Mouse (Mus musculus): ENCODE results near the gene Fmod. TPM values are rescaled to one million over a fixed set of nuclear protein-coding genes. Genes with fewer than 3 reads are reported as not detected.

Fmod gene
- polyA plus RNA-seq, 1 experiment from 2014 or later: 5.7 TPM

DNA sequence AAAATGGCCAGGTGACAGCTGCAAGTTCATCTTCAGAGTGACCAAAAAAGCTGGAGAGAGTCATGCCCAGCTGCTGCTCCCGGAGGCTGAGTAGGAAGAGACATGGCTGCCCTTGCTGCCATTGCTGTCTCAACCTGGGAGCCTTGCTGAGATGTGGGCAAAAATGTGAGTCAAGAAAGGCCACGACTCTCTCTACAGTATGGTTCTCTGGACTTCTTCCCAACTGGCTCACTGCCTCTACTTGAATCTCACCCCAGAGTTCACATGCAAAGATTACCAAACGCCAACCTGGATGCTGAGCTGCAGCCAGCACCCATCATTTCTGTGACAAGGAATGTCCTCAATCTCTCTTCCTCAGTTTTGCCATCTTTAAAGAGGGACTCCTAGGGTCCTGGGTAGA lies 47.1 kb downstream of the Fmod start:
- DNase-seq (ENCODE audit: low spot score, missing footprints) (no peak), ATAC-seq (ENCODE audit: low FRiP score) (no peak)
- Histone ChIP-seq H3K36me3 (ENCODE audit: control insufficient read depth, insufficient read depth, low read length) (no peaks in the 10 kb centered on the region), H3K4me1 (ENCODE audit: control insufficient read depth, insufficient read depth, low read length) (peaks cover 25% of the 10 kb centered on the region), H3K27me3 (ENCODE audit: control insufficient read depth, insufficient read depth, low read length) (no peaks in the 10 kb centered on the region), H3K27ac (ENCODE audit: low read depth, low read length) (no peak overlapping the region), H3K9ac (ENCODE audit: low read length) (no peak overlapping the region), H3K4me3 (ENCODE audit: low read depth, low read length) (no peak overlapping the region), H3K9me3 (ENCODE audit: control insufficient read depth, low read length) (no peaks in the 10 kb centered on the region), H3K4me2 (no peak overlapping the region)
- WGBS: 91% methylated on average over 3 of the region's 3 CpGs

DNA sequence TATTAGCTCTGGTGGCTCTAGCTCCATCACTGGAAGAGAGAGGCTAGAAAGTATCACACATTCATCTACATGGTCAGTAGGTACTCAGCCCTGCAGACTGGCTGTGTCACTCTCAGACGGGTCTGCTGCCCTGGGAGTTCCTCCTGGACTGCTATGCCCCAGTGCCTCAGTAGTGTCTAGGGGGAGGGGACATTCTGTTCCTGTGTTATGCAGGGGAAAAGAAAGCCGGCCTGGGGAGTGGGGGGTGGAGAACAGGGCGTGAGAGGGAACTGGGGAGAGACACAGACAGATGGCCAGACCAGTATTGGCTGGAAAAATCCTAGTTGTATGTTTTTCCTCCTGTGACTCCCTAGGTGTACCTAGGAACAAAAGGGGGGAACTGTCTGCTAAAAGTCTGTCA lies 49.0 kb downstream of the Fmod start:
- no peaks in the 10 kb centered on the region for H3K27me3 ChIP-seq (ENCODE audit: control insufficient read depth, insufficient read depth, low read length)
- WGBS: 10% methylated on average over 3 of the region's 3 CpGs
- peak; percentile 63; the same call in 1 of the 2 replicates for ATAC-seq (ENCODE audit: low FRiP score)
- peak overlapping the region; percentile 12; the same call in 1 of the 2 replicates for H3K27ac ChIP-seq (ENCODE audit: low read depth, low read length)
- H3K36me3 ChIP-seq (ENCODE audit: control insufficient read depth, insufficient read depth, low read length): no peaks in the 10 kb centered on the region
- H3K4me2 ChIP-seq: no peak overlapping the region
- no peaks in the 10 kb centered on the region for H3K9me3 ChIP-seq (ENCODE audit: control insufficient read depth, low read length)
- peaks cover 17% of the 10 kb centered on the region for H3K4me1 ChIP-seq (ENCODE audit: control insufficient read depth, insufficient read depth, low read length)
- no peak for DNase-seq (ENCODE audit: low spot score, missing footprints)
- peak overlapping the region; percentile 39 for H3K9ac ChIP-seq (ENCODE audit: low read length)
- no peak overlapping the region for H3K4me3 ChIP-seq (ENCODE audit: low read depth, low read length)

DNA sequence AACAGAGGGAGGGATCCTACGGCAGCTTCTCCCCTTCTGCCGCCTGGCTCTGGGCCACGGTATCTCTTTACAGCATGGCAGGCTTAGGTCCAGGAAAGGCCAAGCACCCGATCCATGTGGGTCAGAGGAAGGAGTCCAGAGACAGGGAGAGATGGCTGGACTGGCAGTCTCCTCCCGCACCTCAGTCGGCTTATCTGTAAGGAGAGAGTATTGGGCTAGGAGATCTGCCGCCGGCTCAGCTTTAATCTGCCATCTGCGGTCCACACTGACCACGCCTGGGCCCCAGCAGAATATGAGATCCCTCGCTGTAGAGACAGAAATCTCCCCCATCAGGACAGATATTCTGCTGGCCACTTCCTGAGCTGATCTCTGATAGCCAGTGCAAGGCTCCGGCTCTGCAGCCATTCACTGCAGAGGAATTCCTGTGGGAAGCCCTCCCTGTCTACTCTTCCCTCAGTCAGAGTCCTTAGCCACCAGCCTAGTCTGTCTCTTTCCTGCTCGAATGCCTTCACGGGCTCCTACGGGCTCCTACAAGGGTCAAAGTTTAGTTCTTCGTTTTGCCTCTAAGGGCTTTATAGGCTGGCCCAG lies 49.9 kb downstream of the Fmod start:
- H3K27ac ChIP-seq (ENCODE audit: low read depth, low read length): 0 out of 2 replicates have a peak overlapping the region, but pooled peaks have one; percentile 12
- H3K9me3 ChIP-seq (ENCODE audit: control insufficient read depth, low read length): no peaks in the 10 kb centered on the region
- peaks cover 17% of the 10 kb centered on the region for H3K4me1 ChIP-seq (ENCODE audit: control insufficient read depth, insufficient read depth, low read length)
- no peak overlapping the region for H3K4me3 ChIP-seq (ENCODE audit: low read depth, low read length)
- ATAC-seq (ENCODE audit: low FRiP score) (0 out of 2 replicates have a peak, but pooled peaks have one; percentile 30), DNase-seq (ENCODE audit: low spot score, missing footprints) (no peak)
- WGBS: 50% methylated on average over 16 of the region's 16 CpGs
- peak overlapping the region; percentile 39; the same call in 1 of the 2 replicates for H3K9ac ChIP-seq (ENCODE audit: low read length)
- peak overlapping the region; percentile 2; the same call in 1 of the 2 replicates for H3K4me2 ChIP-seq
- no peaks in the 10 kb centered on the region for H3K36me3 ChIP-seq (ENCODE audit: control insufficient read depth, insufficient read depth, low read length)
- H3K27me3 ChIP-seq (ENCODE audit: control insufficient read depth, insufficient read depth, low read length): no peaks in the 10 kb centered on the region

DNA sequence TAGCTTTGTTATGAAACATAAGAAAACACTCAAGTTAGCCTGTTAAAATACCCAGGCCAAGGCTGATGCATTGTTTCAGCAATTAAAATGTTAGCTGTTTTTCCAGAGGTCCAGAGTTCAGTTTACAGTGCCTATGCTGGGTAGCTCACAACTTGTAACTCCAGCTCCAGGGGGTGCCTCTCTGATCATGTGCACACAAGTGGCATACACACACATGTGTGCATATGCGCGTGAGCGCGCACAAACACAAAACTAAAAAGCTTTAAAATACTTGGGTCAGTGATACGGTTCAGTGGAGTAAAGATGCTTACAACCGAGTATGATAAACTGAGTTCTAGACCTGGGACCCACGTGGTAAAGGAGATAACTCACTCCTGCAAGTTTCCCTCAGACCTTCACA lies 52.0 kb downstream of the Fmod start:
- 91% methylated on average over 7 of the region's 7 CpGs for WGBS
- no peaks in the 10 kb centered on the region for H3K27me3 ChIP-seq (ENCODE audit: control insufficient read depth, insufficient read depth, low read length)
- no peak for ATAC-seq (ENCODE audit: low FRiP score)

DNA sequence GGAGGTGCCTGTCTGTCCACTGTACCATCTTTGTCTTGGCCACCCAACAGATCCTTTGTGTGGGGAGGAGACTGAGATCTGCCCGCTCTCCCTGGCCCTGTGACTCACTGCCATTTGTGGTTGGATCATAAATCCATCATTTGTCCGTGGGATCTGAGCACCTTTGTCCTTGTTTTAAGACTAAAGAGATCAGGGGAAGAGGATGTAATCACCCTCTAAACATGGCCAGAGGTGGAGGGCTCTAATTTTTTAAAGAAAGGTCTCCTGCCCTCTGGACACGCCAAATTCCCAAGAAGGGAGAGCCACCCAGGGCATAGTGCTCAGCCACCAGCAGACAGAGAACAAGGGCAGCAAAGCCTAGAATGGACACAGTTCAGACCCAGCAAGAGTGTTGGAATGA lies 54.8 kb downstream of the Fmod start:
- 84% methylated on average over 3 of the region's 3 CpGs for WGBS
- H3K9ac ChIP-seq (ENCODE audit: low read length): no peak overlapping the region
- no peaks in the 10 kb centered on the region for H3K9me3 ChIP-seq (ENCODE audit: control insufficient read depth, low read length)
- H3K36me3 ChIP-seq (ENCODE audit: control insufficient read depth, insufficient read depth, low read length): no peaks in the 10 kb centered on the region
- no peak for DNase-seq (ENCODE audit: low spot score, missing footprints)
- H3K4me3 ChIP-seq (ENCODE audit: low read depth, low read length): no peak overlapping the region
- H3K4me1 ChIP-seq (ENCODE audit: control insufficient read depth, insufficient read depth, low read length): peaks cover 20% of the 10 kb centered on the region
- H3K27ac ChIP-seq (ENCODE audit: low read depth, low read length): no peak overlapping the region
- H3K27me3 ChIP-seq (ENCODE audit: control insufficient read depth, insufficient read depth, low read length): no peaks in the 10 kb centered on the region
- H3K4me2 ChIP-seq: no peak overlapping the region
- no peak for ATAC-seq (ENCODE audit: low FRiP score)

More for the DNA sequence above, 52.0 kb downstream of the Fmod start:
- Histone ChIP-seq H3K36me3 (ENCODE audit: control insufficient read depth, insufficient read depth, low read length) (no peaks in the 10 kb centered on the region), H3K9ac (ENCODE audit: low read length) (no peak overlapping the region), H3K4me3 (ENCODE audit: low read depth, low read length) (no peak overlapping the region), H3K27ac (ENCODE audit: low read depth, low read length) (no peak overlapping the region), H3K4me1 (ENCODE audit: control insufficient read depth, insufficient read depth, low read length) (peaks cover 29% of the 10 kb centered on the region), H3K4me2 (no peak overlapping the region), H3K9me3 (ENCODE audit: control insufficient read depth, low read length) (no peaks in the 10 kb centered on the region)
- no peak for DNase-seq (ENCODE audit: low spot score, missing footprints)

DNA sequence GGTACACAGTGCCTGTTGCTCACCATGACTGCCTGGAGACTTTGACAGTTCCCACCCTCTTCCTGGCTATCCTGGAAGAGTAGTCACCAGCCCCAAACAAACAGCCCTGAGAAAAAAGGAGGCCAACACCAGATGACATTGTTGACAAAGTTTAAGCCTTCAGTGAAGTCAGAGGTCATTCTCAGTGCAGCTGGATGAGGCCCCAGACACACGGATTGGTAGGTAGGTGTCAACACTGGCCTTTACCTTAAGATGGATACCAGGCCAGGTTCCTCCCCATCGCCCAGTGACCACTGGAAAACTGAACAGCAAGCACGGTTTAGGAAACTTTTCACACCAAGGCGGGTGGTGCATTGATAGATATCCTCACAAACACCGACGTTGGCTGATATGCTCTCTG lies 55.3 kb downstream of the Fmod start:
- no peaks in the 10 kb centered on the region for H3K36me3 ChIP-seq (ENCODE audit: control insufficient read depth, insufficient read depth, low read length)
- H3K9ac ChIP-seq (ENCODE audit: low read length): peak overlapping the region; percentile 73
- DNase-seq (ENCODE audit: low spot score, missing footprints) (no peak), ATAC-seq (ENCODE audit: low FRiP score) (peak; percentile 3; the same call in 1 of the 2 replicates)
- H3K4me2 ChIP-seq: peak overlapping the region; percentile 79
- H3K27ac ChIP-seq (ENCODE audit: low read depth, low read length): peak overlapping the region; percentile 69
- peaks cover 16% of the 10 kb centered on the region for H3K4me1 ChIP-seq (ENCODE audit: control insufficient read depth, insufficient read depth, low read length)
- H3K4me3 ChIP-seq (ENCODE audit: low read depth, low read length): peak overlapping the region; percentile 38
- no peaks in the 10 kb centered on the region for H3K27me3 ChIP-seq (ENCODE audit: control insufficient read depth, insufficient read depth, low read length)
- WGBS: 35% methylated on average over 6 of the region's 6 CpGs
- H3K9me3 ChIP-seq (ENCODE audit: control insufficient read depth, low read length): no peaks in the 10 kb centered on the region

DNA sequence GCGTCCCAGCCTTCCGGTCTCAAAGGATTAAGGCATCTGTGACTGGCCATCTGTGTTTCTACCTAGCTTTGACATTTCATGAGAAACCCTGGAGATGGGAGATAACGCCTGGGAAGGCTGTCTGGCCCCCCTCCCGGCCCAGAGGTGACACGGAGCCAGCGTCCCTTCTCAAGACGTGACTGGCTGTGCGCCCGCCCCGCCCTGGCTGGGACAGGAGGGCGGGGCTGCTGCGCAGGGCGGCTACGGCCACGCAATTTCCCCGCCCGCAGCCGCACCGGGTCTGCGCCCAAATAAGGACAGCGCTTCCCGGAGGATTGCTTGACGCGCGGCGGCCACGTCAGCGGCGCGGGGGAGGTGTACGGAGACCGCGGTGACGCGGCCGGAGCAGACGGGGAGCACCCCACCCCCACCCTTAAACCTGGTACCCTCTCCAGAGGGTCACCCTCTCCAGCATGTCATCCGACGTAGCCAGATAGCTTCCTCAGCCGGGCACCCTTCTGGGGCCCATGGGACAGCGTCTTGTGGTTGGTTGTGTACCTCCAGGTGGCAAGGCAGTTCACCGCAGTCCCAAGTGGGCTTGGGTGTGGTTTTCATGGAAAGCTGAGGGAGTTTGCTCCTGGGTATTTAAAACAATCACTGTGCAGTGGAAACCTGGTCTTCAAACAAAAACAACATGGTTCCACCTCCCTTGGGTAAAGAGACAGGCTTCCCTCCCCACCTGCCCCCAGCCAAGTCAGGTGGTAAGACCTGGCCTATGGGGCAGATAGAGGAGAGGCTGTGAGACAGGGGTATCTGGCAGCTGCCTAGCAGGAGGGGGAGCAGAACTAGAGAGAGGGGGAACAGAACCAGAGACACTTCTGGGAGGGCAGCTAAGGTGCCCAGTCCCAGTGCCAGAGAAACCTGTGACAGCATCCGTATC lies 56.1 kb downstream of the Fmod start:
- Histone ChIP-seq H3K4me1 (ENCODE audit: control insufficient read depth, insufficient read depth, low read length) (peaks cover 16% of the 10 kb centered on the region), H3K27ac (ENCODE audit: low read depth, low read length) (peak overlapping the region; percentile 69), H3K9ac (ENCODE audit: low read length) (peak overlapping the region; percentile 73), H3K36me3 (ENCODE audit: control insufficient read depth, insufficient read depth, low read length) (no peaks in the 10 kb centered on the region), H3K27me3 (ENCODE audit: control insufficient read depth, insufficient read depth, low read length) (no peaks in the 10 kb centered on the region), H3K4me3 (ENCODE audit: low read depth, low read length) (peak overlapping the region; percentile 38), H3K9me3 (ENCODE audit: control insufficient read depth, low read length) (no peaks in the 10 kb centered on the region), H3K4me2 (peak overlapping the region; percentile 79)
- DNase-seq (ENCODE audit: low spot score, missing footprints): peak; percentile 97
- ATAC-seq (ENCODE audit: low FRiP score): peak; percentile 89
- 2% methylated on average over 43 of the region's 43 CpGs for WGBS

DNA sequence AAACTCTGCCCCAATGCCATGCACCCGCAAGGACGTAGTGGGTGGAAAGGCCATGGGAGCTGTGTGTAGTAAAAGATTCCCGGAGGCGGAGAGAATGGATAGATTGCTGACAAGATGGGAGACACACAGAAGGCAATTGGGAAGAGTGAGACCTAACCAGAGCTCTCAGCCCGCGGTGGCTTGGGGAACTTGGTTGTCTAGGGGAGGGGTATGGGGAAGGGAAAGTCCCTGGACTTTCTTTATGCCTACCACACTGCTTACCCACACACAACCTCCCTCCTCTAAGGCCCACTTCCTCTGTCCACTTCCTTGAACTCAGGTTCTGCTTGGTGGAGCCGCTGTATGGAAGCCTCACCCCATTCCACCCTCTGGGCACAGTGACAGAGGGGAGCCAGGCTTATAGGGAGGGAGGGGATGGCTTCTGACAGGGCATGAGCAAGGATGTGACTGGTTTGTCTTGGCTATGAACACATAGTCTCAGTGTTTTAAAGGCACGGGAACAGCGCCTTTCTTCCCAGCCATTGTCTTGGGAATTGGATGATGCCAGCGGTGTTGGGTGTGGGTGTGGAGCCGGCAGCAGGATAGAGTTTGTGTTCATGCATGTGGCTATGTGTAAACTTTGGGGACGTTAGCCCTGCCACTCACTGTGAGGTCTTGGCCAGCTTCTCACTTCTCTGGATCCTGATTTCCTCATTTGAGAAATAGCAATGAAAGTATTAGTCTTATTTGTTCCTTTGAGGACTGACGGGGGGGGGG lies 56.9 kb downstream of the Fmod start:
- ATAC-seq (ENCODE audit: low FRiP score) (no peak), DNase-seq (ENCODE audit: low spot score, missing footprints) (no peak)
- H3K36me3 ChIP-seq (ENCODE audit: control insufficient read depth, insufficient read depth, low read length): no peaks in the 10 kb centered on the region
- H3K9ac ChIP-seq (ENCODE audit: low read length): no peak overlapping the region
- H3K9me3 ChIP-seq (ENCODE audit: control insufficient read depth, low read length): no peaks in the 10 kb centered on the region
- H3K4me3 ChIP-seq (ENCODE audit: low read depth, low read length): no peak overlapping the region
- H3K27ac ChIP-seq (ENCODE audit: low read depth, low read length): no peak overlapping the region; the same call in 1 of the 2 replicates
- H3K4me1 ChIP-seq (ENCODE audit: control insufficient read depth, insufficient read depth, low read length): peaks cover 22% of the 10 kb centered on the region
- H3K4me2 ChIP-seq: peak overlapping the region; percentile 79
- WGBS: 72% methylated on average over 13 of the region's 13 CpGs
- H3K27me3 ChIP-seq (ENCODE audit: control insufficient read depth, insufficient read depth, low read length): no peaks in the 10 kb centered on the region

All from midbrain, embryonic 11.5 days (tissue).